Mouse (Mus musculus): ENCODE measurements at regions not wholly inside any gene's neighbourhood (a gene's known extent, or its start where the extent isn't known, plus 50 kb on each side); places are given as distances from the start of the nearest gene placed in this dataset.
A peak's percentile ranks its signal among the peaks of the same experiment; 100 is the strongest.

GRCm38 (mm10) chr2:92544364-92545151 is 54.9 kb upstream of the Chst1 start:
- intact Hi-C loops (cut with DNase I), result no loop called here
- no peak for DNase-seq

- no peak for DNase-seq
- intact Hi-C loops (cut with DNase I), result loop anchor here (1.0 kb wide), 1 partner anchor 26 kb away; no protein-coding TSS in a partner anchor
These were observed 58.7 kb upstream of the Chst1 start for GRCm38 (mm10) chr2:92540841-92541240.

GRCm38 (mm10) chr2:92531996-92532395 is 67.5 kb upstream of the Chst1 start:
- intact Hi-C loops (cut with DNase I), result no loop called here
- DNase-seq, result no peak

- no peak for DNase-seq
- intact Hi-C loops (cut with DNase I), result no loop called here
These were observed 68.8 kb upstream of the Chst1 start for GRCm38 (mm10) chr2:92530677-92531076.

GRCm38 (mm10) chr2:92529670-92530322 is 69.5 kb upstream of the Slc35c1 start:
- intact Hi-C loops (cut with DNase I), result loop anchor here (2.0 kb wide), 1 partner anchor 69 kb away; the partner anchor contains the start of gene Chst1
- DNase-seq, result no peak

- DNase-seq, result peak; percentile 88 to 90
- intact Hi-C loops (cut with DNase I), result loop anchor here (2.0 kb wide), 1 partner anchor 70 kb away; the partner anchor contains the start of gene Chst1
These were observed 68.8 kb upstream of the Slc35c1 start for GRCm38 (mm10) chr2:92529071-92529641.

- no peak for DNase-seq
- intact Hi-C loops (cut with DNase I), result loop anchor here (2.0 kb wide), 1 partner anchor 71 kb away; the partner anchor contains the start of gene Chst1
These were observed 67.9 kb upstream of the Slc35c1 start for GRCm38 (mm10) chr2:92528119-92528830.

GRCm38 (mm10) chr2:92526676-92527395 is 66.5 kb upstream of the Slc35c1 start:
- intact Hi-C loops (cut with DNase I), result no loop called here
- DNase-seq, result no peak

GRCm38 (mm10) chr2:92525628-92526027 is 65.3 kb upstream of the Slc35c1 start:
- intact Hi-C loops (cut with DNase I), result no loop called here
- DNase-seq, result no peak

GRCm38 (mm10) chr2:92525062-92525623 is 64.8 kb upstream of the Slc35c1 start:
- intact Hi-C loops (cut with DNase I), result no loop called here
- no peak for DNase-seq

GRCm38 (mm10) chr2:92524346-92524905 is 64.1 kb upstream of the Slc35c1 start:
- intact Hi-C loops (cut with DNase I), result no loop called here
- no peak for DNase-seq

- DNase-seq, result no peak
- intact Hi-C loops (cut with DNase I), result no loop called here
These were observed 63.1 kb upstream of the Slc35c1 start for GRCm38 (mm10) chr2:92523321-92523895.

GRCm38 (mm10) chr2:92521527-92521926 is 61.2 kb upstream of the Slc35c1 start:
- intact Hi-C loops (cut with DNase I), result no loop called here
- DNase-seq, result no peak

GRCm38 (mm10) chr2:92519396-92519795 is 59.1 kb upstream of the Slc35c1 start:
- no peak for DNase-seq
- intact Hi-C loops (cut with DNase I), result no loop called here

- DNase-seq, result no peak
- intact Hi-C loops (cut with DNase I), result no loop called here
These were observed 58.6 kb upstream of the Slc35c1 start for GRCm38 (mm10) chr2:92518891-92519290.

GRCm38 (mm10) chr2:92514961-92515360 is 54.6 kb upstream of the Slc35c1 start:
- intact Hi-C loops (cut with DNase I), result loop anchor here (1.0 kb wide), 1 partner anchor 25 kb away; no protein-coding TSS in a partner anchor
- DNase-seq, result no peak

GRCm38 (mm10) chr2:92511771-92512744 is 51.7 kb upstream of the Slc35c1 start:
- intact Hi-C loops (cut with DNase I), result no loop called here
- DNase-seq, result no peak
